Mouse (Mus musculus): ENCODE measurements around the gene Pate2. TPM values are rescaled to one million over a fixed set of nuclear protein-coding genes. Genes with fewer than 3 reads are reported as not detected.

Gene Pate2
- total and polyA plus RNA-seq, 3 experiments: 0.06 TPM; not detected in 2

DNA sequence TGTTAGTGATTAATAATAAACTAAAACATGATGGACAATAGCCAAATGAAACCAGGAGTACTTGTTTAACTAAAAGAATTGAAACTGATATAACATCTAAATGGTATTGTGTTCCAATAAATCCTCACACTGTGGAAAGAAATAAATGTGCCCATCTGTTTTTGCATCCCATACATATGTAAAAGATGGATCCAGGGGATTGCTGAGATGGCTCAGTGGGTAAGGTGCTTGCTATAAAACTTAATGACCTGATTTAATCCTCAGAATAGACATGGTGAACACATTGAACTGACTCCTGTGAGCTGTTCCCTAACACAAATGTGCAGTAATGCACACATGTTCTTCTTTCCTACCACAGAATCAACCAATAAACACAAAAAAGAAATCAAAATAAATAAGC, 121.8 kb downstream of the Pate2 start:
- Histone ChIP-seq H3K36me3 (ENCODE audit: control insufficient read depth, insufficient read depth, low read length) (no peaks in the 10 kb centered on the region), H3K4me3 (no peak overlapping the region), H3K9ac (ENCODE audit: low read depth, low read length) (no peak overlapping the region), H3K27me3 (ENCODE audit: control insufficient read depth, insufficient read depth, low read length) (no peaks in the 10 kb centered on the region), H3K27ac (no peak overlapping the region), H3K79me2 (replicated peaks; ENCODE audit: control insufficient read depth, insufficient read depth, low read length) (no peaks in the 10 kb centered on the region), H3K4me1 (ENCODE audit: control insufficient read depth, insufficient read depth, low read length) (no peaks in the 10 kb centered on the region)
- TF ChIP-seq CTCF (IDR thresholded peaks at IDR 0.05) (no peak), EP300 (IDR thresholded peaks at IDR 0.05; ENCODE audit: insufficient read depth, low read depth, low read length) (no peak), POLR2A (IDR thresholded peaks at IDR 0.05; ENCODE audit: insufficient read depth, low read depth, low read length) (no peak)
- intact Hi-C loops (cut with DNase I): no loop called here
- DNase-seq: no peak

DNA sequence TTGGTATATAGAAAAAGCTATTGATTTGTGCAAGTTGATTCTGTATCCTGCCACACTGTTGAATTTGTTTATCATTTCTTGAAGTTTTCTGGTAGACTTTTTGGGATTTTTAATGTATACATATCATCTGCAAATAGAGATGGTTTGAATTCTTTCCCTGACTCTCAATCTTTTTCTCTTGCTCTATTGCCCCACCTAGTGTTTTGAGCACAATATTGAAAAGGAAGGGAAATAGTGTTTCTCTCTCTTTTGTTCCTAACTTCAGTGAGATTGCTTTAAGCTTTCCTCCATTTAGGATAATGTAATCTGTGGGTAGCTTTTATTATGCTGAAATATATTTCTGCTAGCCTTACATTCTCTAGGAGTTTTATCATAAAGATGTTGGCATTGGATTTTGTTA, 137.2 kb downstream of the Pate2 start:
- intact Hi-C loops (cut with DNase I): no loop called here
- TF ChIP-seq EP300 (IDR thresholded peaks at IDR 0.05; ENCODE audit: insufficient read depth, low read depth, low read length) (no peak), CTCF (IDR thresholded peaks at IDR 0.05) (peak; percentile 50)
- no peak overlapping the region for H3K4me3 ChIP-seq
- H3K9ac ChIP-seq (ENCODE audit: low read depth, low read length): no peak overlapping the region
- H3K4me1 ChIP-seq (ENCODE audit: control insufficient read depth, insufficient read depth, low read length): no peaks in the 10 kb centered on the region
- H3K79me2 ChIP-seq (replicated peaks; ENCODE audit: control insufficient read depth, insufficient read depth, low read length): no peaks in the 10 kb centered on the region
- DNase-seq: no peak
- H3K27me3 ChIP-seq (ENCODE audit: control insufficient read depth, insufficient read depth, low read length): no peaks in the 10 kb centered on the region
- H3K36me3 ChIP-seq (ENCODE audit: control insufficient read depth, insufficient read depth, low read length): no peaks in the 10 kb centered on the region
- no peak overlapping the region for H3K27ac ChIP-seq

Other genes with a start within 250 kb of the Pate2 start
- 10 to 100 TPM in 1 of 2 experiments, 1 to 10 TPM in 1; 9.7 to 10.2 TPM for gene Cdon, start 149.2 kb upstream of the Pate2 start, total RNA-seq (2021)
- gene Cdon, start 149.2 kb upstream of the Pate2 start, polyA plus RNA-seq (2012; rRNA removed): 6.0 and 10.9 TPM in 2 replicates
- not detected for gene Gm1113, start 52.0 kb upstream of the Pate2 start, total RNA-seq (2021)
- not detected in 2 replicates for gene Gm1113, start 52.0 kb upstream of the Pate2 start, polyA plus RNA-seq (2012; rRNA removed)
- not detected for gene Ddx25, start 11.8 kb upstream of the Pate2 start, total RNA-seq (2021)
- 0.04 and 0.06 TPM in 2 replicates for gene Ddx25, start 11.8 kb upstream of the Pate2 start, polyA plus RNA-seq (2012; rRNA removed)
- 1 to 10 TPM; 6.0 to 6.3 TPM for gene Pus3, start 11.7 kb upstream of the Pate2 start, total RNA-seq (2021)
- gene Pus3, start 11.7 kb upstream of the Pate2 start, polyA plus RNA-seq (2012; rRNA removed): 1.8 and 4.1 TPM in 2 replicates
- 1 to 10 TPM; 1.5 to 2.0 TPM for gene Hyls1, start 114 bp downstream of the Pate2 start, total RNA-seq (2021)
- gene Hyls1, start 114 bp downstream of the Pate2 start, polyA plus RNA-seq (2012; rRNA removed): 0.68 and 1.3 TPM in 2 replicates
- not detected for gene Pate4, start 41.7 kb downstream of the Pate2 start, total RNA-seq (2021)
- gene Pate4, start 41.7 kb downstream of the Pate2 start, polyA plus RNA-seq (2012; rRNA removed): not detected in 2 replicates
- gene Pate3, start 77.9 kb downstream of the Pate2 start, total RNA-seq (2021): not detected
- gene Pate3, start 77.9 kb downstream of the Pate2 start, polyA plus RNA-seq (2012; rRNA removed): not detected in 2 replicates
- not detected for gene Pate1, start 117.1 kb downstream of the Pate2 start, total RNA-seq (2021)
- not detected in 2 replicates for gene Pate1, start 117.1 kb downstream of the Pate2 start, polyA plus RNA-seq (2012; rRNA removed)
- not detected for gene Gm17677, start 170.8 kb downstream of the Pate2 start, total RNA-seq (2021)
- gene Gm17677, start 170.8 kb downstream of the Pate2 start, polyA plus RNA-seq (2012; rRNA removed): not detected in 2 replicates
- not detected for gene Gm17727, start 207.8 kb downstream of the Pate2 start, total RNA-seq (2021)
- gene Gm17727, start 207.8 kb downstream of the Pate2 start, polyA plus RNA-seq (2012; rRNA removed): not detected in 2 replicates
- gene Gm27235, start 219.8 kb downstream of the Pate2 start, total RNA-seq (2021): not detected
- gene Gm27235, start 219.8 kb downstream of the Pate2 start, polyA plus RNA-seq (2012; rRNA removed): not detected in 2 replicates
- not detected for gene D730048I06Rik, start 219.8 kb downstream of the Pate2 start, total RNA-seq (2021)
- not detected in 2 replicates for gene D730048I06Rik, start 219.8 kb downstream of the Pate2 start, polyA plus RNA-seq (2012; rRNA removed)

Data from heart, adult 2 months (tissue).